Mouse (Mus musculus): ENCODE results near the gene Gpr4. TPM values are rescaled to one million over a fixed set of nuclear protein-coding genes. Genes with fewer than 3 reads are reported as not detected.

Gpr4 gene
- polyA plus RNA-seq, 1 experiment, result 5.3 TPM

DNA sequence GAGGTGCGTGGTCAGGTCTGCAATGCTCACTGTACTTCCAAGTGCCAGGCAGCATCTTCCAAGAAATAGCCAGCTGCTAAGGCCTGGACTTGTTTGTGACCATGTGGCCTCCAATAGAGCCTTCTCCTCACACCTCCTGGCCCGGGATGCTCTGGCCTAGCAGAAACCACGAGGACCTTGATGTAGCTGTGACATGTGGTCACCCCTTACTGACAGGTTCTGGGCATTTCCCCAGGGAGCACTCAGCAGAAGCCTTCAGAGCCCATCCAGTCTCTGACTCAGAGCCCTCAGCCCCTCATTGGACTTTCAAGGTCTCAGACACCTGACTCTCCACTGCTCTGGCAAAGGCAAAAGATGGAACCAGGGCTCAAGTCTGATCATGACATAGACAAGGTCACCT is 32.7 kb downstream of the Gpr4 start:
- TF ChIP-seq CTCF (IDR thresholded peaks at IDR 0.05; ENCODE audit: borderline replicate concordance, extremely low read depth, insufficient read depth, insufficient read length), result no peak
- TF ChIP-seq POLR2A (IDR thresholded peaks at IDR 0.05; ENCODE audit: borderline replicate concordance, extremely low read depth, insufficient read depth, insufficient read length, poor library complexity, severe bottlenecking), result no peak
- no peak for DNase-seq (ENCODE audit: low read depth)

GRCm38 (mm10) chr7:19246855-19247254 is 34.5 kb downstream of the Gpr4 start:
- DNase-seq (ENCODE audit: low read depth), result no peak
- TF ChIP-seq POLR2A (IDR thresholded peaks at IDR 0.05; ENCODE audit: borderline replicate concordance, extremely low read depth, insufficient read depth, insufficient read length, poor library complexity, severe bottlenecking) (no peak), CTCF (IDR thresholded peaks at IDR 0.05; ENCODE audit: borderline replicate concordance, extremely low read depth, insufficient read depth, insufficient read length) (no peak)

GRCm38 (mm10) chr7:19247511-19247910 is 35.2 kb downstream of the Gpr4 start:
- TF ChIP-seq CTCF (IDR thresholded peaks at IDR 0.05; ENCODE audit: borderline replicate concordance, extremely low read depth, insufficient read depth, insufficient read length), result no peak
- no peak for TF ChIP-seq POLR2A (IDR thresholded peaks at IDR 0.05; ENCODE audit: borderline replicate concordance, extremely low read depth, insufficient read depth, insufficient read length, poor library complexity, severe bottlenecking)
- DNase-seq (ENCODE audit: low read depth), result no peak

DNA sequence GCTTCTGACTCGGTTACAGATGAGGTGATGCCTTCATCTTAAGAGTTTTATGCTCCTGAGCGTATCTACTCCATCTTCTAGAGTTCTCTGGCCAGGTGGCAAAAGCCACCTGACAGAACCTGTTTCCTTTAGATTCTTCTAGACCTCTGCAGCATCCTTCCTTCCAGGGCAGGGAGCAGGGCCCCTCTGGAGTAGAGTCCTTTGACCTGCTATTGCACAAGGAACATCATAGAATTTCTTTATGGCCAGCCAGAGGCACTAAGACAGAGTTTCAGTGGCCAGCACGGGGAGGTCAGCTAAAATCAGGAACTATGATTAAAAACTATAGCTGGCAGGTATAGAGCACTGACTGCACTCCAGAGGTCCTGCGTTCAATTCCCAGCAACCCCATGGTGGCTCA is 39.7 kb downstream of the Gpr4 start:
- no peak for TF ChIP-seq CTCF (IDR thresholded peaks at IDR 0.05; ENCODE audit: borderline replicate concordance, extremely low read depth, insufficient read depth, insufficient read length)
- TF ChIP-seq POLR2A (IDR thresholded peaks at IDR 0.05; ENCODE audit: borderline replicate concordance, extremely low read depth, insufficient read depth, insufficient read length, poor library complexity, severe bottlenecking), result no peak
- no peak for DNase-seq (ENCODE audit: low read depth)

DNA sequence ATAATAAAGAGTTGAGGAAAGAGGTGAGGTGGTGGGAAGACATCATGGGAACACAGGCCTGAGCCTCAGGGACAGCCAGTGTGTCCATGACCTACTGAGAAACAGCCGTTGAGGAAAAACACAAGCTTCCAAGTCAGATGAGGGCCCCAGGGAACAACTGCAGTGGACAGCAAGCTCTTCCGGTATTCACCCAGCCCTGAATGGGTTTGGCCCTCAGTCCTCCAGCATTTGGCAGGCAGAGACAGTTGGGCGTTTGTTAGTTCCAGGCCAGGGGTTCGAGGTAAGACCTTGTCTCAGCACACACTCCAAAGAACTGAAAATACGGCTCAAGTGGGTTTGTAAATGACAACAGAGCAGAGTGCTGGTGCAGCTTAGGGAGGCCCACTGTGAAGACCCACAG is 41.1 kb downstream of the Gpr4 start:
- TF ChIP-seq CTCF (IDR thresholded peaks at IDR 0.05; ENCODE audit: borderline replicate concordance, extremely low read depth, insufficient read depth, insufficient read length), result no peak
- no peak for TF ChIP-seq POLR2A (IDR thresholded peaks at IDR 0.05; ENCODE audit: borderline replicate concordance, extremely low read depth, insufficient read depth, insufficient read length, poor library complexity, severe bottlenecking)
- DNase-seq (ENCODE audit: low read depth), result no peak

DNA sequence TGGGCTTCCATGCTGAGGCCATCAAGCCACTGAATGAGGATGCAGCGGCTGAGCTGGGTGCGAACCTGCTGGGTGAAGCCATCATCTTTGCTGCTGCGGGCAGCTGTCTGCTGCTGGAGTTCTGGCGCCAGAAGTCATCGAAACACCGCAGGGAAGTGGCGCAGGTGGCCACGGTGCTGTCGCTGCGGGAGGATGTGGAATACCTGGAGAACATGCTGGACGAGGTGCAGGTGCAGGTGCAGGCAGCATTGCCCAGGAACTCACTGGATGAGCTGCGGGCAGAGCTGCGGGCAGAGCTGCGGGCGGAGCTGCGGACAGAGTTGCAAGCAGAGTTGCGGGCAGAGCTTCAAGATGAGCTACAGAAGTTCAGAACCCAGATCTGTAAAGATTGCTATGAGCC is 43.1 kb downstream of the Gpr4 start:
- TF ChIP-seq CTCF (IDR thresholded peaks at IDR 0.05; ENCODE audit: borderline replicate concordance, extremely low read depth, insufficient read depth, insufficient read length), result no peak
- no peak for TF ChIP-seq POLR2A (IDR thresholded peaks at IDR 0.05; ENCODE audit: borderline replicate concordance, extremely low read depth, insufficient read depth, insufficient read length, poor library complexity, severe bottlenecking)
- DNase-seq (ENCODE audit: low read depth), result no peak

DNA sequence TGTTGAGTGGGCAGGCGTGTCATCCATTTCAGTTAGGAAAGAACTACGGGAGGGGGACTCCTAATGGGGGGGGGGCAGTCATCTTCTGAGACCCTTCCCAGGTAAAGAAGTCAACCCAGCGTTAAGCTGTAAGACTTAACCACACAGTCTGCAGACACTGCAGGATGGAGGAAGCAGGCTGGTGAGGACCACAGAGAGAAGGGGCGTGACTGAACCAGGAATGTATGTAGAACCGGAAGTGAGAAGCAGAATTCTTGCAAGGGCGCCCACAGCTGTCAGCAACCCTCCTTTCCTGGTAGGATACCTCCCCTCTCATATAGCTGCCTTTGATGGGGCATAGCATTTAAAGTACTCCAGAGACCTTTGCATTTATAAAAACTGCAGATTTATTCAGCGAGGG is 44.2 kb downstream of the Gpr4 start:
- DNase-seq (ENCODE audit: low read depth), result no peak
- TF ChIP-seq POLR2A (IDR thresholded peaks at IDR 0.05; ENCODE audit: borderline replicate concordance, extremely low read depth, insufficient read depth, insufficient read length, poor library complexity, severe bottlenecking), result no peak
- no peak for TF ChIP-seq CTCF (IDR thresholded peaks at IDR 0.05; ENCODE audit: borderline replicate concordance, extremely low read depth, insufficient read depth, insufficient read length)

GRCm38 (mm10) chr7:19257390-19258022 is 45.2 kb downstream of the Gpr4 start:
- peak; percentile 85 for DNase-seq (ENCODE audit: low read depth)
- TF ChIP-seq POLR2A (IDR thresholded peaks at IDR 0.05; ENCODE audit: borderline replicate concordance, extremely low read depth, insufficient read depth, insufficient read length, poor library complexity, severe bottlenecking) (no peak), CTCF (IDR thresholded peaks at IDR 0.05; ENCODE audit: borderline replicate concordance, extremely low read depth, insufficient read depth, insufficient read length) (no peak)

DNA sequence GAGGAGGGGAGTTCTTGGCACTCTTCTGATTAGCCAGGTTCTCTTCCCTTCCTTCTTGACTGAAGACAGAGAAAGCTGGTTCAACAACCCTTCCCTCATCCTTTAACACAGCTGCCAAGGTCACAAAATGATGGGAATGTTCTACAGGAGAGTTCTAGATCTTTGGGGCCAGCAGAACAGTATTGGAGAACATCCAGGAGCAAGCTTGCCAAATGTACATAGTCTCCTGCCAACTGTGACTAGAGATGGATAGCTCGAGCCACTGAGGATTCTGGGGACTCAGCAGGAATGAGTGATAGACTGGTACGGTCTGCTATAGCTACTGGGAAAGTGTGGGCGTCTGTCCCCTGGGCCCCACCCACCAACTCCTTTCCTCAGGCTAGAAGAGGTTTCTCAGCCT is 46.0 kb downstream of the Gpr4 start:
- no peak for DNase-seq (ENCODE audit: low read depth)
- TF ChIP-seq CTCF (IDR thresholded peaks at IDR 0.05; ENCODE audit: borderline replicate concordance, extremely low read depth, insufficient read depth, insufficient read length) (no peak), POLR2A (IDR thresholded peaks at IDR 0.05; ENCODE audit: borderline replicate concordance, extremely low read depth, insufficient read depth, insufficient read length, poor library complexity, severe bottlenecking) (no peak)

GRCm38 (mm10) chr7:19265147-19265546 is 52.8 kb downstream of the Gpr4 start:
- TF ChIP-seq CTCF (IDR thresholded peaks at IDR 0.05; ENCODE audit: borderline replicate concordance, extremely low read depth, insufficient read depth, insufficient read length) (no peak), POLR2A (IDR thresholded peaks at IDR 0.05; ENCODE audit: borderline replicate concordance, extremely low read depth, insufficient read depth, insufficient read length, poor library complexity, severe bottlenecking) (no peak)
- no peak for DNase-seq (ENCODE audit: low read depth)

DNA sequence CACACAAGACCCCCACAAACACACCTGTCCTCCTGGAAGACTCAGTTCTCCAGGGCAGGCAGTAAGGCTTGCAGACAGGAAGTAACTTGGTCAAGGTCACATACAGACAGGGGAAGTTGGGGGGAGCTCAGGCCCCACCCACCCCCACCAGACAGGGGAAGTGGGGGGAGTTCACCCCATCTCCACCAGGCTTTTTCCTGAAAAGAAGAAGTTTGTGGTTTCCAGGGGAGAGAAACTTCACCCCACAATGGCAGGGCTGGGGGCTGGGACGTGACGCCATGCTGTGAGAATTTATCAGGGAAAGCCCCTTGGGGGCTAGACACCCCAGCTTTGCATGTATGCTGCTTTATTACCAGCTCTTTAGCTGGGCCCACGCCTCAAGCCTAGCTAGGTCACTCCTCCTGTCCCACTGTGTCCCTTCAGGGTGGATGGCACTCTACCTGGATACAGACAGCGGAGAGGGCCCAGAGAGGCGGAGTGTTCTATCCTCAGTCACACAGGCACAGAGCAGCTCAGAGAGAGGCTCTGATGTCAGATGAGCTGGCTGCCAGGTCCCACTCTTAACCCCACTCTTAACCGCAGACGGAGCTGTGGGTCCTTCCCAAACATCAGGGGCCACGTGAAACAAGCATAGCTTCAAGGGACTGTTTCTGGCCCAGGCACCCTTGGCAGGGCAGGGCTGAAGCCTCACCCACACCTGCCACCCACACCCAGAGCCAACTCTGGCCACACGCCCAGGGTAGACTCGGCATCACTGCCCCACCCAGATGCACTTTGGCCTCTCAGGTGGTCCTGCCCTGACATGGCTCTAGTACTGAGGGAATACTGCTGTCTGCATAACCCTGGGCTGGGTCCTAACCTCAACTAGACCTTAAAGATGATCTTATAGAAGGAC is 53.8 kb downstream of the Gpr4 start:
- DNase-seq (ENCODE audit: low read depth), result no peak
- no peak for TF ChIP-seq CTCF (IDR thresholded peaks at IDR 0.05; ENCODE audit: borderline replicate concordance, extremely low read depth, insufficient read depth, insufficient read length)
- TF ChIP-seq POLR2A (IDR thresholded peaks at IDR 0.05; ENCODE audit: borderline replicate concordance, extremely low read depth, insufficient read depth, insufficient read length, poor library complexity, severe bottlenecking), result no peak
